Mouse (Mus musculus) forebrain, embryonic 10.5 days (tissue): Measurements from ENCODE around the gene Ptcd2. TPM values are rescaled to one million over a fixed set of nuclear protein-coding genes. Genes with fewer than 3 reads are reported as not detected.
"Not testable (repeated sequence)": the region's sequence is repeated elsewhere in the genome, so short reads cannot be mapped to it uniquely, and the experiment has no call there.

Experiments
- DNase-seq: peaks from one replicate; pipeline ENCODE4 v3.0.0-alpha.2; 2017; ENCODE audit warnings: low spot score; ENCODE audit errors: extremely low spot score
- H3K27ac ChIP-seq: fragments of 300-500 bp; sonication (generic); 2 replicates; pipeline ENCODE4 v1.5.1; 2016; ENCODE audit warnings: mild to moderate bottlenecking
- H3K27me3 ChIP-seq: fragments of 300-500 bp; sonication (generic); 2 replicates; pipeline ENCODE4 v1.6.1; 2016; ENCODE audit warnings: mild to moderate bottlenecking; ENCODE audit not compliant: poor library complexity, severe bottlenecking
- H3K36me3 ChIP-seq: fragments of 300-500 bp; sonication (generic); replicated peaks from 2 replicates; pipeline ENCODE4 v1.6.1; 2016; ENCODE audit warnings: mild to moderate bottlenecking, moderate library complexity
- H3K4me1 ChIP-seq: fragments of 300-500 bp; sonication (generic); 2 replicates; pipeline ENCODE4 v1.6.1; 2016
- H3K4me3 ChIP-seq: fragments of 300-500 bp; sonication (generic); 2 replicates; pipeline ENCODE4 v1.5.1; 2016; ENCODE audit warnings: mild to moderate bottlenecking, moderate library complexity
- H3K9me3 ChIP-seq: fragments of 300-500 bp; sonication (generic); 2 replicates; pipeline ENCODE4 v1.6.1; 2016; ENCODE audit warnings: mild to moderate bottlenecking, moderate library complexity
- WGBS: fragments of 180-500 bp; shearing (Covaris S2); methylation state at CpG from one replicate; pipeline ENCODE4 v1.1.7; 2016; 5-methylcytosine and 5-hydroxymethylcytosine counted together
- polyA plus RNA-seq: library from polyadenylated mRNA; unstranded; fragments of >200 nt; fragmentation: Nextera tagmentation; extraction: Ambion mirVana; gene quantifications from 2 replicates; pipeline ENCODE4 v1.2.1, GENCODE M21; 2016

Gene Ptcd2
- polyA plus RNA-seq, 1 experiment from 2014 or later: 54.6 TPM

GRCm38 (mm10) chr13:99351596-99351995 is 7.1 kb upstream of the Ptcd2 start:
- Histone ChIP-seq H3K27me3 (no peaks in the 10 kb centered on the region), H3K36me3 (peaks cover 68% of the 10 kb centered on the region), H3K9me3 (no peaks in the 10 kb centered on the region), H3K27ac (no peak overlapping the region), H3K4me1 (peaks cover 8% of the 10 kb centered on the region), H3K4me3 (no peak overlapping the region)
- DNase-seq: no peak
- 82% methylated on average over 3 of the region's 3 CpGs for WGBS

GRCm38 (mm10) chr13:99351186-99351585 is 6.7 kb upstream of the Ptcd2 start:
- H3K4me3 ChIP-seq: no peak overlapping the region
- no peak overlapping the region for H3K27ac ChIP-seq
- 83% methylated on average over 8 of the region's 8 CpGs for WGBS
- no peaks in the 10 kb centered on the region for H3K9me3 ChIP-seq
- no peak for DNase-seq
- H3K27me3 ChIP-seq: no peaks in the 10 kb centered on the region
- H3K36me3 ChIP-seq: peaks cover 64% of the 10 kb centered on the region
- peaks cover 10% of the 10 kb centered on the region for H3K4me1 ChIP-seq

- peaks cover 53% of the 10 kb centered on the region for H3K36me3 ChIP-seq
- no peak for DNase-seq
- WGBS: 93% methylated on average over 6 of the region's 6 CpGs
- H3K4me1 ChIP-seq: peaks cover 20% of the 10 kb centered on the region
- no peaks in the 10 kb centered on the region for H3K9me3 ChIP-seq
- H3K4me3 ChIP-seq: no peak overlapping the region
- H3K27ac ChIP-seq: no peak overlapping the region
- no peaks in the 10 kb centered on the region for H3K27me3 ChIP-seq
Measured at GRCm38 (mm10) chr13:99350009-99350408, 5.5 kb upstream of the Ptcd2 start.

GRCm38 (mm10) chr13:99343876-99344598 is 468 bp downstream of the Ptcd2 start:
- Histone ChIP-seq H3K36me3 (peaks cover 62% of the 10 kb centered on the region), H3K4me1 (peaks cover 20% of the 10 kb centered on the region), H3K27ac (peak overlapping the region; percentile 95), H3K4me3 (peak overlapping the region; percentile 90), H3K9me3 (no peaks in the 10 kb centered on the region), H3K27me3 (no peaks in the 10 kb centered on the region)
- 3% methylated on average over 30 of the region's 30 CpGs for WGBS
- no peak for DNase-seq

GRCm38 (mm10) chr13:99341504-99341903 is 3.0 kb downstream of the Ptcd2 start:
- Histone ChIP-seq H3K9me3 (no peaks in the 10 kb centered on the region), H3K4me1 (peaks cover 20% of the 10 kb centered on the region), H3K27ac (no peak overlapping the region), H3K36me3 (peaks cover 65% of the 10 kb centered on the region), H3K27me3 (no peaks in the 10 kb centered on the region), H3K4me3 (no peak overlapping the region)
- 94% methylated on average over 6 of the region's 6 CpGs for WGBS
- no peak for DNase-seq

GRCm38 (mm10) chr13:99337510-99337909 is 7.0 kb downstream of the Ptcd2 start:
- no peaks in the 10 kb centered on the region for H3K27me3 ChIP-seq
- H3K4me1 ChIP-seq: no peaks in the 10 kb centered on the region
- no peaks in the 10 kb centered on the region for H3K9me3 ChIP-seq
- no peak for DNase-seq
- 90% methylated on average over 6 of the region's 6 CpGs for WGBS
- no peak overlapping the region for H3K27ac ChIP-seq
- H3K36me3 ChIP-seq: peaks cover 94% of the 10 kb centered on the region
- H3K4me3 ChIP-seq: no peak overlapping the region

GRCm38 (mm10) chr13:99331255-99331654 is 13.2 kb downstream of the Ptcd2 start:
- Histone ChIP-seq H3K9me3 (no peaks in the 10 kb centered on the region), H3K4me1 (no peaks in the 10 kb centered on the region), H3K27me3 (no peaks in the 10 kb centered on the region), H3K4me3 (no peak overlapping the region), H3K27ac (no peak overlapping the region), H3K36me3 (peaks cover 94% of the 10 kb centered on the region)
- DNase-seq: no peak
- WGBS: 72% methylated on average over 4 of the region's 4 CpGs

- not testable (repeated sequence) for H3K4me3 ChIP-seq, H3K27me3 ChIP-seq, H3K9me3 ChIP-seq, DNase-seq, H3K4me1 ChIP-seq, H3K27ac ChIP-seq
- peaks cover 92% of the 10 kb centered on the region for H3K36me3 ChIP-seq
- 94% methylated on average over 8 of the region's 8 CpGs for WGBS
Measured at GRCm38 (mm10) chr13:99324337-99324685, 20.2 kb downstream of the Ptcd2 start.

- Histone ChIP-seq H3K27me3 (no peaks in the 10 kb centered on the region), H3K9me3 (no peaks in the 10 kb centered on the region), H3K4me1 (no peaks in the 10 kb centered on the region), H3K27ac (no peak overlapping the region), H3K36me3 (peaks cover 90% of the 10 kb centered on the region), H3K4me3 (no peak overlapping the region)
- DNase-seq: no peak
- 90% methylated on average over 7 of the region's 7 CpGs for WGBS
Measured at GRCm38 (mm10) chr13:99323632-99324336, 20.7 kb downstream of the Ptcd2 start.

GRCm38 (mm10) chr13:99322915-99323314 is 21.6 kb downstream of the Ptcd2 start:
- not testable (repeated sequence) for H3K9me3 ChIP-seq, H3K4me3 ChIP-seq, H3K27ac ChIP-seq, DNase-seq, H3K27me3 ChIP-seq, H3K4me1 ChIP-seq
- 94% methylated on average over 13 of the region's 13 CpGs for WGBS
- peaks cover 81% of the 10 kb centered on the region for H3K36me3 ChIP-seq

GRCm38 (mm10) chr13:99320453-99320852 is 24.1 kb downstream of the Ptcd2 start:
- no peak overlapping the region for H3K27ac ChIP-seq
- H3K36me3 ChIP-seq: peaks cover 57% of the 10 kb centered on the region
- H3K4me3 ChIP-seq: no peak overlapping the region
- H3K9me3 ChIP-seq: no peaks in the 10 kb centered on the region
- no peaks in the 10 kb centered on the region for H3K4me1 ChIP-seq
- 88% methylated on average over 7 of the region's 7 CpGs for WGBS
- no peak for DNase-seq
- H3K27me3 ChIP-seq: no peaks in the 10 kb centered on the region

GRCm38 (mm10) chr13:99317058-99317457 is 27.4 kb downstream of the Ptcd2 start:
- no peak for DNase-seq
- WGBS: 66% methylated on average over 4 of the region's 4 CpGs
- Histone ChIP-seq H3K27ac (no peak overlapping the region), H3K9me3 (no peaks in the 10 kb centered on the region), H3K27me3 (no peaks in the 10 kb centered on the region), H3K4me3 (no peak overlapping the region), H3K4me1 (no peaks in the 10 kb centered on the region), H3K36me3 (peaks cover 27% of the 10 kb centered on the region)

- Histone ChIP-seq H3K27ac (no peak overlapping the region), H3K27me3 (no peaks in the 10 kb centered on the region), H3K36me3 (peaks cover 24% of the 10 kb centered on the region), H3K4me3 (no peak overlapping the region), H3K4me1 (no peaks in the 10 kb centered on the region), H3K9me3 (no peaks in the 10 kb centered on the region)
- no peak for DNase-seq
- WGBS: 94% methylated on average over 6 of the region's 6 CpGs
Measured at GRCm38 (mm10) chr13:99316366-99316765, 28.1 kb downstream of the Ptcd2 start.
